Mouse (Mus musculus): ENCODE data around the gene Ttll11. TPM values are rescaled to one million over a fixed set of nuclear protein-coding genes. Genes with fewer than 3 reads are reported as not detected.

Gene Ttll11
- polyA plus RNA-seq, 1 experiment, result 4.1 TPM

GRCm38 (mm10) chr2:35842780-35843474 lies 136.8 kb downstream of the Ttll11 start:
- no peaks in the 10 kb centered on the region; the same call in 1 of the 2 replicates for H3K4me1 ChIP-seq (ENCODE audit: control insufficient read depth, insufficient read depth, low read length)
- WGBS, result 92% methylated on average over 16 of the region's 16 CpGs
- H3K27ac ChIP-seq (ENCODE audit: control insufficient read depth, insufficient read depth, low read depth, low read length, poor library complexity), result no peak overlapping the region
- no peak for TF ChIP-seq POLR2A (IDR thresholded peaks at IDR 0.05; ENCODE audit: borderline replicate concordance, control insufficient read depth, low read depth, low read length)
- no peak for TF ChIP-seq CTCF (IDR thresholded peaks at IDR 0.05; ENCODE audit: control insufficient read depth, insufficient read depth, low read length)
- H3K4me3 ChIP-seq (replicated peaks; ENCODE audit: control insufficient read depth, low read depth, low read length), result no peak overlapping the region

- TF ChIP-seq CTCF (IDR thresholded peaks at IDR 0.05; ENCODE audit: control insufficient read depth, insufficient read depth, low read length) (peak; percentile 18; the same call in 1 of the 2 replicates), POLR2A (IDR thresholded peaks at IDR 0.05; ENCODE audit: borderline replicate concordance, control insufficient read depth, low read depth, low read length) (no peak)
- H3K4me3 ChIP-seq (replicated peaks; ENCODE audit: control insufficient read depth, low read depth, low read length), result no peak overlapping the region
- H3K4me1 ChIP-seq (ENCODE audit: control insufficient read depth, insufficient read depth, low read length), result no peaks in the 10 kb centered on the region; the same call in 1 of the 2 replicates
- H3K27ac ChIP-seq (ENCODE audit: control insufficient read depth, insufficient read depth, low read depth, low read length, poor library complexity), result no peak overlapping the region; the same call in 1 of the 2 replicates
- WGBS, result 39% methylated on average over 4 of the region's 4 CpGs
Observed at GRCm38 (mm10) chr2:35841841-35842420, 137.8 kb downstream of the Ttll11 start.

GRCm38 (mm10) chr2:35840956-35841816 lies 138.5 kb downstream of the Ttll11 start:
- Histone ChIP-seq H3K4me3 (replicated peaks; ENCODE audit: control insufficient read depth, low read depth, low read length) (no peak overlapping the region), H3K4me1 (ENCODE audit: control insufficient read depth, insufficient read depth, low read length) (no peaks in the 10 kb centered on the region; the same call in 1 of the 2 replicates), H3K27ac (ENCODE audit: control insufficient read depth, insufficient read depth, low read depth, low read length, poor library complexity) (peak overlapping the region; percentile 16; the same call in 1 of the 2 replicates)
- 20% methylated on average over 14 of the region's 14 CpGs for whole genome bisulfite sequencing
- no peak for TF ChIP-seq POLR2A (IDR thresholded peaks at IDR 0.05; ENCODE audit: borderline replicate concordance, control insufficient read depth, low read depth, low read length)
- TF ChIP-seq CTCF (IDR thresholded peaks at IDR 0.05; ENCODE audit: control insufficient read depth, insufficient read depth, low read length), result no peak

DNA sequence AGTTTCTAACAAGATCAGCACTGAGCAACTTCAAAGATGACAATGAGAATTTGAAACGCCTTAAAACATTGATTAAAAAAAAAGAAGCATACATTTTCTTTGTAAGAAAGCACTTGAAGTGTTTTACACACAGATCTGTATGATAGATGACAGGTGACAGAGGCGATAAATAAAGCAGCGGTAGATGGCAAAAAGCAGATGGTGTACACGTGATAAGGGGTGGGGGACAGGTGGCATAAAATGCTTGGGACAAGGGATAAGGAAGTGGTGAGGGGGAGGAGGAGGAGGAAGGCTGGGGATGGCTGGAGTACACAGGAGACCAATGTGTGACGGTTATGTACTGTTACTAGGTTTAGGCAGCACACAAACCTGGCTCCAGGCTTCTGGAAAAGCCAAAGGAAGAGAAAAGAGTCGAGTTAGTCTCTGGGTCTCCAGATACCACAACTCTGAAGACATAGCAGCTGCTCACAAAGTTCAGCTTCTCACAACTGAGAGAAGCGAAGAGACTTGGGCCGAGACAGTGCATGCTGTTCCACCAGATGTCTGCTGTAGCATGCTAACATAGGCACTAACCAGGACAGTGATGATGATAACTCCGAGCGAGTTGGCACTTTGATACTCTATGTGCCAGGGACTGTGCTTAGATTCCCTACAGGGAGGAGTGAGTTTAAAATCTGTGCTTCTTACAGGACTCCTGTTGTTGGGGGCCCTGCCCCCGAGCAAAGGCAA lies 140.8 kb downstream of the Ttll11 start:
- Histone ChIP-seq H3K27ac (ENCODE audit: control insufficient read depth, insufficient read depth, low read depth, low read length, poor library complexity) (no peak overlapping the region; the same call in 1 of the 2 replicates), H3K4me1 (ENCODE audit: control insufficient read depth, insufficient read depth, low read length) (no peaks in the 10 kb centered on the region; the same call in 1 of the 2 replicates), H3K4me3 (replicated peaks; ENCODE audit: control insufficient read depth, low read depth, low read length) (no peak overlapping the region)
- 55% methylated on average over 11 of the region's 11 CpGs for WGBS
- TF ChIP-seq CTCF (IDR thresholded peaks at IDR 0.05; ENCODE audit: control insufficient read depth, insufficient read depth, low read length), result no peak
- TF ChIP-seq POLR2A (IDR thresholded peaks at IDR 0.05; ENCODE audit: borderline replicate concordance, control insufficient read depth, low read depth, low read length), result no peak

- 94% methylated on average over 10 of the region's 10 CpGs for WGBS
- H3K4me1 ChIP-seq (ENCODE audit: control insufficient read depth, insufficient read depth, low read length), result peaks cover 6% of the 10 kb centered on the region
- TF ChIP-seq CTCF (IDR thresholded peaks at IDR 0.05; ENCODE audit: control insufficient read depth, insufficient read depth, low read length) (no peak), POLR2A (IDR thresholded peaks at IDR 0.05; ENCODE audit: borderline replicate concordance, control insufficient read depth, low read depth, low read length) (no peak)
- no peak overlapping the region for H3K27ac ChIP-seq (ENCODE audit: control insufficient read depth, insufficient read depth, low read depth, low read length, poor library complexity)
- H3K4me3 ChIP-seq (replicated peaks; ENCODE audit: control insufficient read depth, low read depth, low read length), result no peak overlapping the region
Observed at GRCm38 (mm10) chr2:35834198-35834913, 145.4 kb downstream of the Ttll11 start.

- no peak overlapping the region for H3K4me3 ChIP-seq (replicated peaks; ENCODE audit: control insufficient read depth, low read depth, low read length)
- H3K27ac ChIP-seq (ENCODE audit: control insufficient read depth, insufficient read depth, low read depth, low read length, poor library complexity), result no peak overlapping the region
- peaks cover 6% of the 10 kb centered on the region for H3K4me1 ChIP-seq (ENCODE audit: control insufficient read depth, insufficient read depth, low read length)
- no peak for TF ChIP-seq POLR2A (IDR thresholded peaks at IDR 0.05; ENCODE audit: borderline replicate concordance, control insufficient read depth, low read depth, low read length)
- TF ChIP-seq CTCF (IDR thresholded peaks at IDR 0.05; ENCODE audit: control insufficient read depth, insufficient read depth, low read length), result no peak
- WGBS, result 72% methylated on average over 6 of the region's 6 CpGs
Observed at GRCm38 (mm10) chr2:35833546-35833945, 146.2 kb downstream of the Ttll11 start.

DNA sequence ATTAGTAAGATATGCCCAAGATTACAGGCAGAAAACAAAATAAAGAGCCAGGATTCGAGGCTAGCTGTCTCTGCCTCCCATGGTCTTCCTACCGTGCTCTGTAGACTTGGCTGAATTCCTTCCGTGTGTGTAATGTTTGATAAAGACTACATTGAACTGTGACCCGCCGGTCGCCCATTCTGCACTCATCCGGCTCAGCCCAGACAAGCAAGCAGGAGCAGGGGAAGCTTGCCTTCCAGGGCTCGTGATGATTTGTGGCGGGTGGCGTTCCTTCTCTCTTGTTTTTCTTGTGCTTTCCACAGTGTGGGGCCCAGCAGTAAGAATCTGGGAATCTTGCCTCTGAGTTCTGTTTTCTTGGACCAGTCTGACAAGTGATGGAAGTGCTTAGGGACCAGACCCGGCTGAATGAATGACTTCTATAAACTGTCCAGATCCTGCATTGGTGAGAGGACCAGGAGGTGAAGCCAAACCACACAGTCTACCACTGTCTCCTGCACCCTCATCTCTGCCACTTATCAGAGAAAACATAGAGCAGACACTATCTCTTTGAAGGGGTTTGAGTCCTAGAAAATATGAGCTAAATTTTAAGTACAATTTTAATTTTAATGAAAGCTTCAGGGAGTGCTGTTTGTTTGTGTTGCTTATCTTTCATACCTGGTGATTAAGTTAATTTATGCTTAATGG lies 146.8 kb downstream of the Ttll11 start:
- no peak overlapping the region for H3K4me3 ChIP-seq (replicated peaks; ENCODE audit: control insufficient read depth, low read depth, low read length)
- H3K27ac ChIP-seq (ENCODE audit: control insufficient read depth, insufficient read depth, low read depth, low read length, poor library complexity), result peak overlapping the region; percentile 22; the same call in 1 of the 2 replicates
- 31% methylated on average over 11 of the region's 11 CpGs for WGBS
- no peak for TF ChIP-seq POLR2A (IDR thresholded peaks at IDR 0.05; ENCODE audit: borderline replicate concordance, control insufficient read depth, low read depth, low read length)
- TF ChIP-seq CTCF (IDR thresholded peaks at IDR 0.05; ENCODE audit: control insufficient read depth, insufficient read depth, low read length), result no peak
- peaks cover 6% of the 10 kb centered on the region for H3K4me1 ChIP-seq (ENCODE audit: control insufficient read depth, insufficient read depth, low read length)

All from bone marrow, adult 2 months (tissue).